Mouse (Mus musculus) midbrain, embryonic 16.5 days (tissue): ENCODE results near the gene Mapre3. TPM values are rescaled to one million over a fixed set of nuclear protein-coding genes. Genes with fewer than 3 reads are reported as not detected.
A peak's percentile ranks its signal among the peaks of the same experiment; 100 is the strongest.

ENCODE experiments used
- ATAC-seq: fragments of 200-750 bp; cut with Nextera tagmentation; 2 replicates; pipeline ENCODE4 v1.8.0; 2017; ENCODE audit warnings: moderate TSS enrichment
- H3K27ac ChIP-seq: fragments of 300-500 bp; sonication (generic); 2 replicates; pipeline ENCODE4 v1.5.1; 2014; ENCODE audit warnings: mild to moderate bottlenecking, low read length, mixed read lengths
- H3K27me3 ChIP-seq: fragments of 300-500 bp; sonication (generic); 2 replicates; pipeline ENCODE4 v1.6.1; 2014; ENCODE audit warnings: low read depth, low read length, mixed read lengths; ENCODE audit not compliant: control insufficient read depth, insufficient read depth
- H3K36me3 ChIP-seq: fragments of 300-500 bp; sonication (generic); 2 replicates; pipeline ENCODE4 v1.6.1; 2014; ENCODE audit warnings: mild to moderate bottlenecking, low read length, moderate library complexity, mixed read lengths; ENCODE audit not compliant: control insufficient read depth, insufficient read depth
- H3K4me1 ChIP-seq: fragments of 300-500 bp; sonication (generic); 2 replicates; pipeline ENCODE4 v1.6.1; 2014; ENCODE audit warnings: mild to moderate bottlenecking, low read length, mixed read lengths; ENCODE audit not compliant: control insufficient read depth, insufficient read depth
- H3K4me2 ChIP-seq: fragments of 300-500 bp; sonication (generic); 2 replicates; pipeline ENCODE4 v1.6.1; 2014; ENCODE audit warnings: mild to moderate bottlenecking, low read length, mixed read lengths
- H3K4me3 ChIP-seq: fragments of 300-500 bp; sonication (generic); 2 replicates; pipeline ENCODE4 v1.5.1; 2014; ENCODE audit warnings: low read depth, mild to moderate bottlenecking, low read length, moderate library complexity, mixed read lengths
- H3K9ac ChIP-seq: fragments of 300-500 bp; sonication (generic); 2 replicates; pipeline ENCODE4 v1.6.1; 2014; ENCODE audit warnings: low read depth, low read length, mixed read lengths
- H3K9me3 ChIP-seq: fragments of 300-500 bp; sonication (generic); replicated peaks from 2 replicates; pipeline ENCODE4 v1.6.1; 2014; ENCODE audit warnings: mild to moderate bottlenecking, low read length, mixed read lengths; ENCODE audit not compliant: control insufficient read depth, poor library complexity, severe bottlenecking
- WGBS: fragments of 180-500 bp; shearing (Covaris S2); extraction: QIAGEN DNeasy Blood & Tissue Kit; methylation state at CpG from one replicate; pipeline ENCODE4 v1.1.7; 2014; 5-methylcytosine and 5-hydroxymethylcytosine counted together
- polyA plus RNA-seq: library from polyadenylated mRNA; unstranded; fragments of >200 nt; fragmentation: Nextera tagmentation; extraction: Ambion mirVana; gene quantifications from 2 replicates; pipeline ENCODE4 v1.2.1, GENCODE M21; 2015

Mapre3 gene
- polyA plus RNA-seq, 1 experiment from 2014 or later: 172 TPM

DNA sequence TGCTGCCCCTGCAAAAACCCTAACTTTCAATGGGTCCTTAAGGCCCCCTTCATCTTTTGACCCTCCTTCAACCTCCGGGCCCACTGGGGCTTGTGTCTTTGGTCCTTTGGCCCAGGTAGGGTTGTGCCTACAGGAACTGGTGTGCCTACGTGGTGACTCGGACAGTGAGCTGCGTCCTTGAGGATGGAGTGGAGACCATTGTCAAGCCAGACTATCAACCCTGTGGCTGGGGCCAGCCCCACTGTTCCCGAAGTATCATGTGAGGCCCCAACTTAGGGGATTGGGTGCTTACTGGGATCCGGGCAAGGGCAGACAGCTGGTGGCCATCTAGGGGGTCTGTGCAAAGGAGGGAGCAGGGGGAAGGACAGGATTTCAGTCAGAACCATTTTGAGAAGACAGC lies 100.4 kb downstream of the Mapre3 start:
- Histone ChIP-seq H3K36me3 (no peaks in the 10 kb centered on the region), H3K9ac (no peak overlapping the region), H3K27me3 (no peaks in the 10 kb centered on the region), H3K9me3 (no peaks in the 10 kb centered on the region), H3K4me3 (no peak overlapping the region), H3K4me2 (no peak overlapping the region), H3K4me1 (peaks cover 4% of the 10 kb centered on the region), H3K27ac (no peak overlapping the region)
- ATAC-seq: no peak
- WGBS: 85% methylated on average over 6 of the region's 6 CpGs

DNA sequence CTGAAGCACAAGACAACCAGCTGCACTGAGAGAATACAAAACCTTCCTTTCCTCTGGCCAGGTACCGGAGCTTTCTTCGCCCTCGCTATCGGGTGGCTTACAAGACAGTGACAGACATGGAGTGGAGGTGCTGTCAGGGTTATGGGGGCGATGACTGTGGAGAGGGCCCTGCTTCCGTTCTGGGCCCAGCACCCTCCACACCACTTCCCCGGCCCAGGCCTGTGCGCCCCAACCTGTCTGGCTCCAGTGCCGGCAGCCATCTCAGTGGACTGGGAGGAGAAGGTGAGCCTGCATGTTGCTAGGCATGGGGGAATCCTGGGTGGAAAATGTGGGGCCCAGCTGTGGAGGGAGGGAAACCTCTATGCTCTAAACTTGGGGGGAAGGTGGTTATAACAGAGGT lies 101.0 kb downstream of the Mapre3 start:
- Histone ChIP-seq H3K36me3 (no peaks in the 10 kb centered on the region), H3K9me3 (no peaks in the 10 kb centered on the region), H3K27ac (no peak overlapping the region), H3K4me2 (no peak overlapping the region), H3K9ac (0 out of 2 replicates have a peak overlapping the region, but pooled peaks have one; percentile 40), H3K4me3 (no peak overlapping the region), H3K4me1 (peaks cover 4% of the 10 kb centered on the region), H3K27me3 (no peaks in the 10 kb centered on the region)
- 65% methylated on average over 9 of the region's 9 CpGs for WGBS
- ATAC-seq: peak; percentile 40

Other genes starting within 250 kb of the Mapre3 start
- gene Kcnk3, start 226.5 kb upstream of the Mapre3 start, polyA plus RNA-seq: 6.1 and 6.6 TPM in 2 replicates
- gene Slc35f6, start 166.7 kb upstream of the Mapre3 start, polyA plus RNA-seq: 32.3 and 33.0 TPM in 2 replicates
- 22.6 and 30.5 TPM in 2 replicates for gene Cenpa, start 147.9 kb upstream of the Mapre3 start, polyA plus RNA-seq
- 284 and 306 TPM in 2 replicates for gene Dpysl5, start 103.1 kb upstream of the Mapre3 start, polyA plus RNA-seq
- gene Tmem214, start 53.4 kb downstream of the Mapre3 start, polyA plus RNA-seq: 67.5 and 69.7 TPM in 2 replicates
- gene Agbl5, start 74.1 kb downstream of the Mapre3 start, polyA plus RNA-seq: 24.1 and 24.5 TPM in 2 replicates
- gene Ost4, start 93.1 kb downstream of the Mapre3 start, polyA plus RNA-seq: 202 and 215 TPM in 2 replicates
- 11.7 and 12.3 TPM in 2 replicates for gene Emilin1, start 98.8 kb downstream of the Mapre3 start, polyA plus RNA-seq
- gene Khk, start 106.8 kb downstream of the Mapre3 start, polyA plus RNA-seq: 9.6 and 9.9 TPM in 2 replicates
- gene Cgref1, start 130.9 kb downstream of the Mapre3 start, polyA plus RNA-seq: 68.2 and 86.8 TPM in 2 replicates
- 102 and 105 TPM in 2 replicates for gene Preb, start 145.7 kb downstream of the Mapre3 start, polyA plus RNA-seq
- gene Tcf23, start 154.0 kb downstream of the Mapre3 start, polyA plus RNA-seq: not detected in 2 replicates
- gene Atraid, start 233.7 kb downstream of the Mapre3 start, polyA plus RNA-seq: 171 and 182 TPM in 2 replicates
- 29.4 and 30.3 TPM in 2 replicates for gene Slc5a6, start 234.3 kb downstream of the Mapre3 start, polyA plus RNA-seq
- 14.5 and 14.8 TPM in 2 replicates for gene Cad, start 240.1 kb downstream of the Mapre3 start, polyA plus RNA-seq